10 mouse cellular contexts compared by ENCODE assay signal in genomic region chr13:99849597-99849996, GRCm38 (mm10). TPM values are rescaled to one million over a fixed set of nuclear protein-coding genes. Genes with fewer than 3 reads are reported as not detected.
DNase-seq lines count a peak whose midpoint lies in the region; ATAC-seq and TF ChIP-seq lines count a peak whose summit lies in the region.
"Had no signal": no experiment of that assay in that cellular context is flagged by ENCODE, and none has a peak within 500 bp of the region (broad histone marks: within the 10 kb centered on the region; RNA-seq: fewer than 3 reads in every experiment).

No protein-coding gene starts in this region.

- no peak for TF ChIP-seq POLR2A in testis, adult 2 months (IDR thresholded peaks at IDR 0.05; ENCODE audit: control insufficient read depth, low read depth, low read length)

- no peak overlapping the region for H3K9ac ChIP-seq in hindbrain, embryonic 15.5 days
- no peak overlapping the region for H3K9ac ChIP-seq in heart, embryonic 11.5 days (ENCODE audit: low read depth, low read length)
- H3K9ac ChIP-seq: embryonic facial prominence, embryonic 15.5 days; liver, embryonic 15.5 days had no signal

- intact Hi-C loops in gastrocnemius, adult 2 months (cut with DNase I) = no loop called here

- peak; percentile 66; the same call in 1 of the 2 replicates for ATAC-seq in hindbrain, embryonic 15.5 days (ENCODE audit: low FRiP score, low read depth)
- no peak for ATAC-seq in heart, embryonic 11.5 days (replicated peaks; ENCODE audit: insufficient number of reproducible peaks, low FRiP score, low TSS enrichment)

- H3K4me2 ChIP-seq in hindbrain, embryonic 15.5 days = peak overlapping the region; percentile 21
- H3K4me2 ChIP-seq in heart, embryonic 11.5 days = no peak overlapping the region; the same call in 1 of the 2 replicates
- H3K4me2 ChIP-seq: embryonic facial prominence, embryonic 15.5 days; liver, embryonic 15.5 days had no signal

- 29% methylated on average over 15 of the region's 15 CpGs for WGBS in hindbrain, embryonic 15.5 days
- 38% methylated on average over 15 of the region's 15 CpGs for WGBS in heart, embryonic 11.5 days (ENCODE audit: insufficient replicate concordance)

- H3K4me3 ChIP-seq in gastrocnemius, adult 2 months = no peak overlapping the region
- no peak overlapping the region for H3K4me3 ChIP-seq in testis, adult 2 months (ENCODE audit: control insufficient read depth, low read depth, low read length)
- H3K4me3 ChIP-seq in hindbrain, embryonic 15.5 days = no peak overlapping the region
- no peak overlapping the region for H3K4me3 ChIP-seq in heart, embryonic 11.5 days (ENCODE audit: low read depth, low read length)
- H3K4me3 ChIP-seq: embryonic facial prominence, embryonic 15.5 days; liver, embryonic 15.5 days had no signal

- H3K27ac ChIP-seq in gastrocnemius, adult 2 months = no peak overlapping the region
- no peak overlapping the region for H3K27ac ChIP-seq in testis, adult 2 months (ENCODE audit: control insufficient read depth, insufficient read depth, low read depth, low read length)
- H3K27ac ChIP-seq in hindbrain, embryonic 15.5 days (replicated peaks) = no peak overlapping the region
- no peak overlapping the region for H3K27ac ChIP-seq in heart, embryonic 11.5 days (ENCODE audit: low read depth, low read length)
- H3K27ac ChIP-seq: embryonic facial prominence, embryonic 15.5 days; liver, embryonic 15.5 days had no signal

- H3K9me3 ChIP-seq in hindbrain, embryonic 15.5 days = no peaks in the 10 kb centered on the region
- no peaks in the 10 kb centered on the region for H3K9me3 ChIP-seq in heart, embryonic 11.5 days (replicated peaks; ENCODE audit: control insufficient read depth, low read length)
- H3K9me3 ChIP-seq: embryonic facial prominence, embryonic 15.5 days; liver, embryonic 15.5 days had no signal

- peak; percentile 52 for TF ChIP-seq CTCF in gastrocnemius, adult 2 months (IDR thresholded peaks at IDR 0.05)
- 0 out of 2 replicates have a peak, but pooled peaks have one; percentile 10 for TF ChIP-seq CTCF in testis, adult 2 months (IDR thresholded peaks at IDR 0.05; ENCODE audit: control insufficient read depth, insufficient read depth, insufficient replicate concordance, low read depth, low read length)

- DNase-seq in gastrocnemius, adult 2 months = peak; percentile 27
- DNase-seq in gastrocnemius, postnatal 25 days = no peak
- DNase-seq in testis, postnatal 10 days (ENCODE audit: low spot score) = no peak
- peak; percentile 41 for DNase-seq in neural tube, embryonic 10.5 days (ENCODE audit: extremely low spot score, low spot score)
- DNase-seq in gastrocnemius, adult 8-10 months (ENCODE audit: low spot score in 2 of 2) = no peak

- no peaks in the 10 kb centered on the region for H3K36me3 ChIP-seq in testis, adult 2 months (ENCODE audit: control insufficient read depth, insufficient read depth, low read length)
- no peaks in the 10 kb centered on the region for H3K36me3 ChIP-seq in hindbrain, embryonic 15.5 days
- H3K36me3 ChIP-seq in heart, embryonic 11.5 days (ENCODE audit: control insufficient read depth, insufficient read depth, low read length) = no peaks in the 10 kb centered on the region
- H3K36me3 ChIP-seq: embryonic facial prominence, embryonic 15.5 days; liver, embryonic 15.5 days had no signal

- no peaks in the 10 kb centered on the region for H3K27me3 ChIP-seq in testis, adult 2 months (ENCODE audit: control insufficient read depth, insufficient read depth, low read length)
- no peaks in the 10 kb centered on the region for H3K27me3 ChIP-seq in hindbrain, embryonic 15.5 days
- H3K27me3 ChIP-seq in heart, embryonic 11.5 days (ENCODE audit: control insufficient read depth, insufficient read depth, low read length) = no peaks in the 10 kb centered on the region
- H3K27me3 ChIP-seq: embryonic facial prominence, embryonic 15.5 days had no signal

- no peaks in the 10 kb centered on the region for H3K4me1 ChIP-seq in testis, adult 2 months (ENCODE audit: control insufficient read depth, insufficient read depth, low read length)
- H3K4me1 ChIP-seq in hindbrain, embryonic 15.5 days (replicated peaks) = no peaks in the 10 kb centered on the region
- H3K4me1 ChIP-seq in heart, embryonic 11.5 days (ENCODE audit: control insufficient read depth, insufficient read depth, low read length) = peaks cover 13% of the 10 kb centered on the region
- H3K4me1 ChIP-seq: liver, embryonic 15.5 days had no signal

RNA-seq across cellular contexts. Expression of gene Cartpt, which starts 51.3 kb away (rescaled TPM):
- not detected for total RNA-seq in gastrocnemius, adult 2 months (2021)
- not detected for total RNA-seq in gastrocnemius, postnatal 25 days (2021)
- polyA plus RNA-seq in testis, adult 2 months (2012; rRNA removed) = 0.10 TPM in 1 of 2 replicates, not detected in the other
- 26.6 and 32.2 TPM in 2 replicates for polyA plus RNA-seq in hindbrain, embryonic 15.5 days (2015; fragmentation: Nextera tagmentation; extraction: Ambion mirVana)
- total RNA-seq in gastrocnemius, adult 8-10 months (2022) = not detected
- 0.37 and 0.62 TPM in 2 replicates for polyA plus RNA-seq in heart, embryonic 11.5 days (2014; fragmentation: Nextera tagmentation; extraction: Ambion mirVana)

Comparison
In these comparisons a context has a peak if more than half of its experiments do, and no peak if none do; other contexts are left out.
1. DNase-seq: peak in gastrocnemius, adult 2 months (single experiment) and neural tube, embryonic 10.5 days (single experiment); none in gastrocnemius, postnatal 25 days (single experiment), testis, postnatal 10 days (single experiment) and gastrocnemius, adult 8-10 months (0 of 2).